Mouse (Mus musculus) lung, postnatal 25 days (tissue): ENCODE measurements around the gene Trp53inp2.

Source experiments
- DNase-seq: peaks from one replicate; pipeline ENCODE4 v3.0.0; 2022; ENCODE audit warnings: low spot score

The Trp53inp2 gene

GRCm38 (mm10) chr2:155380261-155381059 is at the start of gene Trp53inp2:
TSS of gene Trp53inp2 (plus strand) at chr2:155381059.
- DNase-seq: no peak

GRCm38 (mm10) chr2:155331351-155331750 is 49.5 kb upstream of the Trp53inp2 start:
- DNase-seq: peak; percentile 45

- DNase-seq: no peak
These were observed 47.4 kb upstream of the Trp53inp2 start for GRCm38 (mm10) chr2:155333421-155333820.

- DNase-seq: no peak
These were observed 45.6 kb upstream of the Trp53inp2 start for GRCm38 (mm10) chr2:155335231-155335630.

GRCm38 (mm10) chr2:155336254-155336653 is 44.6 kb upstream of the Trp53inp2 start:
- no peak for DNase-seq

- peak; percentile 26 for DNase-seq
These were observed 40.7 kb upstream of the Trp53inp2 start for GRCm38 (mm10) chr2:155340166-155340565.

- DNase-seq: no peak
These were observed 34.2 kb upstream of the Trp53inp2 start for GRCm38 (mm10) chr2:155346670-155347069.

- DNase-seq: no peak
These were observed 26.5 kb upstream of the Trp53inp2 start for GRCm38 (mm10) chr2:155354402-155354801.

- DNase-seq: peak; percentile 97
These were observed 23.8 kb upstream of the Trp53inp2 start, which contains the start of gene Pigu for GRCm38 (mm10) chr2:155356971-155357591. TSS of gene Pigu (minus strand) at chr2:155357430.

- DNase-seq: peak; percentile 34
These were observed 23.0 kb upstream of the Trp53inp2 start for GRCm38 (mm10) chr2:155357686-155358399.

- DNase-seq: peak; percentile 35
These were observed 13.1 kb upstream of the Trp53inp2 start for GRCm38 (mm10) chr2:155367635-155368284.

GRCm38 (mm10) chr2:155369333-155369883 is 11.5 kb upstream of the Trp53inp2 start:
- peak; percentile 86 for DNase-seq

GRCm38 (mm10) chr2:155372451-155372850 is 8.4 kb upstream of the Trp53inp2 start:
- DNase-seq: no peak

- no peak for DNase-seq
These were observed 7.6 kb upstream of the Trp53inp2 start for GRCm38 (mm10) chr2:155373302-155373701.

- DNase-seq: no peak
These were observed 7.0 kb upstream of the Trp53inp2 start for GRCm38 (mm10) chr2:155373886-155374285.

GRCm38 (mm10) chr2:155374521-155374920 is 6.3 kb upstream of the Trp53inp2 start:
- DNase-seq: no peak

- DNase-seq: no peak
These were observed 4.7 kb upstream of the Trp53inp2 start for GRCm38 (mm10) chr2:155376191-155376590.

- no peak for DNase-seq
These were observed 190 bp downstream of the Trp53inp2 start for GRCm38 (mm10) chr2:155381060-155381437.

GRCm38 (mm10) chr2:155381643-155382331 is 928 bp downstream of the Trp53inp2 start:
- DNase-seq: peak; percentile 97

- DNase-seq: no peak
These were observed 1.5 kb downstream of the Trp53inp2 start for GRCm38 (mm10) chr2:155382332-155382700.

GRCm38 (mm10) chr2:155382791-155383438 is 2.1 kb downstream of the Trp53inp2 start:
- peak; percentile 61 for DNase-seq
